Mouse (Mus musculus) v-Abl transformed pro-B cells (cell line): ENCODE results near the gene Ces2g.

Experiments
- in situ Hi-C, 2 experiments: fragments of 400-800 bp; cut with MboI; formaldehyde crosslinking; loops; one replicate each; pipeline ENCODE4 v1.15.1; 2025; ENCODE audit not compliant: unreplicated experiment in 2 of 2

Gene Ces2g

DNA sequence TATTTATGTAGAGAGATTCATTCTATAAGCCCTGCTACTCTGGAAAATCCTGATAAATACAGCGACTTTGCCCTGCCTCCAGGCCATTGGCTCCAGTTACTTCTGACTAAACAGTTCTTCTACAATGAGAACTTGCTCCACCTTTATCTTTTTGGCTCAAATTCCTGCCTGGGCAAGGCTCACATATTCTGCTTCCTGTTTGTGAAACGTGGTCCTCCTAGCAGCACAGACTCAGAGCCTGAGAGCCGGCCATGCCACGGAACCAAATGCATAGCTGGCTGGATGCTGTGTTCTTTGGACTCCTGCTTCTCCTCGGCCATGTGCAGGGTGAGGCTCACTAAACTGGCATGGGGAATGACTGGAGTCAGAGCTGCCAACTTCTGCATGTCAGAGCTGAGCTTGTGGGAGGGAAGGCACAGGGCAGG is at the start of gene Ces2g:
Gene Ces2g, plus strand, starts transcription at position 182 of the 425 bp plus-strand sequence.
- in situ Hi-C loops, result no loop called here

DNA sequence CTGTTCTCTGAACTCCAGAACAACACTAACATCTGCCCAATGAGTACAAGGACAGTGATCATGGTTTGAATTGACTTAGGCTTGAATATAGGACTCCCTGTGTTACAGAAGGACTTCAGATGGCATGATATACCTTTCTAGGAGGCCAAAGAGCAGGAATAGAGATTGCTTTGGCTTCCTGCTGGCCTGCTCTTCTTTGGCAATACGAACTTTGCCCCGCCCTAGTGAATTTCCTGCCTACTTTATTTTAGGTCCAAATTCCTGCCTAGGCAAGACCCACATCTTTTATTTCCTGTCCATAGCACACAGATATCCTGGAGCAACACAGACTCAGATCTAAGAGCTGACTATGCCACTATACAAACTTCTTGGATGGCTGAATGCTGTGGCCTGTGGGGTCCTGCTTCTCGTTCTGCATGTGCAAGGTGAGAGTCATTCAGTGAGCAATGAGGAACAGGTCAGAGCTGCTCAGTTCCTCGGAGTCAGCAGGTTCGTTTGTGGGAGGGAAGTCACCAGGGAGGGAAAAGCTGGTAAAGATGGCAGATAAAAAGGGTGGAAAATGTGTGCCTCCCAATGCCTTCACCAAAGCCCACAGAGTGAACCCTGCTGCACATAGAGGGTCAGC is 35.4 kb upstream of the Ces2g start, which contains the start of gene Ces2e:
Gene Ces2e, plus strand, starts transcription at position 289 of the 625 bp plus-strand sequence.
- in situ Hi-C loops, result loop anchor here in 1 of 2 experiments (25.0 kb wide), 1 partner anchor 114 kb away; no protein-coding TSS in a partner anchor

DNA sequence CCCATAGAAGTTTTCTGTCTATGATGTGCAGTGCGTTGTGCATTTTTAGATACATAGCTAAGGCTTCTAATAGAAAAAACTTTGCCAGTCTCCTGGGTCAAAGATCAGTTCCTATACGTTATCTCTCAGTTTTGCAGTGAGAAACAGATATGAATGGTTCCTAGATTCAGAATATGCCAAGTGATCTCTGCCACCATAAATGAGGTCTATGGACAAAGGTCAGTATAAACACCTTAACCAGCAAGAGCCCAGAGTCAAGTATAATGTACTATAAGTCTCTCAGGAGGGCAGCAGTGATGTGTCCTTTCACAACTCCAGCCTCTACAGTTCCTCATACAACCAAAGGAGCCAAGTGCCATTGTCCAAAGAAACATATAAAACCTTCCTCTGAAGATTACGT is 34.2 kb upstream of the Ces2g start:
- in situ Hi-C loops, result loop anchor here in 1 of 2 experiments (25.0 kb wide), 1 partner anchor 115 kb away; no protein-coding TSS in a partner anchor

DNA sequence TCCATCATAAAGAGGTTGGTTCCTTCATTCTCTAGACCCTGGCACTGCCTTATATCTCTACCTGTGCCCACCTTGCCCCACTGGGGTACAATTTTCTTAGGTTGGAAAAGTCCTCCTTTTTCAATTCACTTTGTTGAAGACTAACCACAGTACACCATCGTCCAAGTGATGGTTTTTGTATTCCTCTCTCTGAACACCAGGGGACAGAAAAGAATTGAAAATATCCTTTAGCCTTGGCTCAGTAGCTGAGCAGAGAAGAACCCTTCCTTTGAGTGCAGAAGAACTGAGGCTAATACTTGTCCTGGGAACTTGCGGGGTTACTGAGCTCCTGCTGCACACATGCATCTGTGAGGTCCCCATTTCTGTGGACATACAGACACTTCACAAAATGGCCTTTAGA is 16.9 kb upstream of the Ces2g start:
- in situ Hi-C loops, result loop anchor here in 1 of 2 experiments (25.0 kb wide), 1 partner anchor 132 kb away; no protein-coding TSS in a partner anchor

DNA sequence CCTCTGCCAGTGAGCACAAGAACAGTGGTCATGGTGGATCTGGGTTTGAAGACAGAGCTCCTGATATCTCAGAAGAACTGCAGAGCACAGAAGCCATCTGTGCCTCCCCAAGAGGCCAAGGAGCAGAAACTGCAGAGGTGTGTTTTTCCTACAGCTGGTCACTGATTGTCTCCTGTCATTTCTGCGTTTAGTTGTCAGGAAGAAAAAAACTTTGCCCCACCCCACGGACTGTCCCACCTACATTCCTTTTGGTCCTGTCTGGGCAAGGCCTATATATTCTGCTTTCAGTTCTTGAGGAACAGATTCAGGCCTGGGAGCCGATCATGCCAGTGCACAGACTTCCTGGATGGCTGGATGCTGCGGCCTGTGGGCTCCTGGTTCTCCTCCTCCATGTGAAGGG is 14.5 kb upstream of the Ces2g start, which contains the start of gene Ces2f:
Gene Ces2f, plus strand, starts transcription at position 301 of the 400 bp plus-strand sequence.
- in situ Hi-C loops, result loop anchor here in 1 of 2 experiments (25.0 kb wide), 1 partner anchor 135 kb away; no protein-coding TSS in a partner anchor

DNA sequence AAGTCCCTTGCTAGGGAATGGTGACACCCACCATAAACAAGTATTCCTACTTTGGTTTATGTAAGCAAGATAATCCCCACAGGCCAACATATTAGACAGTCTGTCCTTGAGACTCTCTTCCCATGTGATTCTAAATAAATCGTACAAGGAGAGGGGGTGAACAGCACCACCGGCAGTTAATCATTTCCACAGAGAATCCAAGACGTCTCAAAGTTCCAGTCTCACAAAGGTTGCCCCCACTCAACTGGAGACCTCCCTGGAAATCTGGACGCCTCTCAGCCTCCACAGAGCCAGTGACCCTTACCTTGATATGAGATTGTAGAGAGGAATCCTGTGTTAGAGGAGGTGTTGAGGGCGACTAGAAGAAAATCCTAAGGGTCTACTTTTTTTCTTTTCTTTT is 12.5 kb upstream of the Ces2g start:
- in situ Hi-C loops, result loop anchor here in 1 of 2 experiments (25.0 kb wide), 1 partner anchor 137 kb away; no protein-coding TSS in a partner anchor

DNA sequence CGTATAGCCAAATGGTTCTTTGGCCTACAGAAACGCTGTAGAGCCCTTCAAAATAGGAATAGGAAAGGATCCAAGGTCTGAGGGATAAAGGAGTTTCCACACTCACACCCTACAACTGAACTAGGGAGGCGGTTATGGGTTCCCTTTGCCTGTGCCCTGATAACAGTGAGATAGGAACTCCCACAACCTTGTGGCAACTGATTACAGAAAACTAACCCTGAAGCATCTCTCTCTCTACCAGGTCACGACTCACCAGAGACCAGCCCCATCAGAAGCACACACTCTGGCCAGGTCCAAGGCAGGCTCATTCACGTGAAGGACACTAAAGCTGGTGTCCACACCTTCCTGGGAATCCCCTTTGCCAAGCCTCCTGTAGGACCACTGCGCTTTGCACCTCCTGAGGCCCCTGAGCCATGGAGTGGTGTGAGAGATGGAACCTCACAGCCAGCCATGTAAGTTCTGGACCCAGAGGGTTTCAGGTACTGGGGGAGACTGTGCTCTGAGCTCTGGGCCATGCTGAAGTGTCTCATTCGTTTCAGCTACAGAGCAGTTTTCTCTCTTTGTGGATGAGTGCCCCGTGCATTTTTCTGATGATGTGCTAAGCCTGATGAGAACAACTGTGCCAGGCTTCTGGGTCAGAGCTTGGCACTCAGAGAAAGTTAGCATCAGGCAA is 847 bp downstream of the Ces2g start:
- in situ Hi-C loops, result no loop called here

DNA sequence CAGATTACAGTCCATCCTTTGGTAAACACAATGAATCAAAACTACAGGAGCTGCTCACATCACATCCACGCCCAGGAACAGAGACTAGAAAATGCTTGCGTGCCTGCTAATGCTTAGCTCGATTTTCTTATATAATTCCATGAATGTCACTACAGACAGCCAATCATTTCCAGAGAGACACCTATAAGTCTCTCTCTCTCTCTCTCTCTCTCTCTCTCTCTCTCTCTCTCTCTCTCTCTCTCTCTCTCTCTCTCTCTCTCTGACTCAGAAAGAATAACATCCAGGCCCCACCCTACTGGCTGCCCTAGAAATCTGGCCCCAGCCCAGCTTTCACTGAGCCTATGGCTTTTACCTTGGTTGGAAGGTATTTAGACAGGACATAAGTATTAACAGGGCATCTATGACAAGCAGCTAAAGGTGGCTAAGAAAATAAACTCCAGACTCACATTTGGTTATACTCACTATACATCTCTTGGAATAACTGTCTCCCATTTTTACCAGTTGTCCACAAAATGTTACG is 1.9 kb downstream of the Ces2g start:
- in situ Hi-C loops, result no loop called here

DNA sequence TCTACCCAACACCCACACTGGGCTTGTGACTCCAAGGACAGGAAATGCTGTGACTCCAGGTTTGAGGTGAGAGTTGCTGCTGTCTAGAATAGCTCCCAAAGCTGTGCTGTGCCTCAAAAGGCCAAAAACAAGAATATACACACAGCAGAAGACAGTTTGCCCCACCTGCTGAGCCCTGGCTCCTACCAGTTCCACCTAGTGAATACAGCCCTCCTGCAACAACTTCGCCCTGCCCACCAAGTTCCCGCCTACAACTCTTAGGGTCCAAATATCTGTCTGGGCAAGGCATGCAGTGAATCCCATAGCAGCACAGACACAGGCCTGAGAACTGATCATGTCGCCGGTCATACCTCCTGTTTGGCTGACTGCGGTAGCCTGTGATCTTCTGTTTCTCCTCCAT is 22.6 kb downstream of the Ces2g start:
- in situ Hi-C loops, result no loop called here

DNA sequence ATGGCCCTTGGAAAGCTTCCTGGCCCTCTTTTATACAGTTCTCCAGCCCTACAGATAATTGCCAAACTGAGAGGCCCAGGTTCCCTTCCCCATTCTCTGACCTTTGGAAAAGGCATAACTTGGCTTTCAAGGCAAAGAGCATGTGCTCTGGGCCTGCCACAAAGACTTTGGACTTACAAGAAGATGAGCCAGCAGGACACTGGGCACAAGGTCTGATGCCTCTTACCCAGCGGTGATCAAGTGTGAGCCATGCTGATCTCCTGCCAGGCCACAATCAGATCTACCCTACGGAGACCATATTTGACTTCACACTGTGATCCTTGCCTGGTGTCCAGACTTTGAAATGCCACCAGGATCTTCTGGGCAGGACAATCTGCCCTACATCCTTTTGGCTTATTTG is 23.4 kb downstream of the Ces2g start:
- in situ Hi-C loops, result no loop called here

DNA sequence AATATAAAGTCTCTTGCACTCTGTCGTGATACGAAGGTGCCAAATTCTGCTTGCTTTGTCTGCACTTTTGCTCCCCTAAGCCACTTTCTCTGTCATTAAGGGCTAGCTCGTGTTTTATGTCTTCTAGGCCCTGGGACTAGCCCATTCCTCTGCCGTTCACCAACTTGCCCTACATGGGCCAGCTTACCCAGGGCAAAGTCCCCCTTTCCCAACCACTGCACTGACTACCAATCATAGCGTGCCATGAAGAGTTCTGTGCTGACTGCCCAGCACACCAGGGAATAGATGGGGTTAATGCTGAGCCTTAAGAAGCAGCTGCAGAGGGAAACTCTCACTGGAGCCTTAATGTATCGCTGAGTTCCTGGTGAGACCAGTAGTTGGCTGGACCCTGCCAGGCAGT is 36.7 kb downstream of the Ces2g start:
- in situ Hi-C loops, result no loop called here

DNA sequence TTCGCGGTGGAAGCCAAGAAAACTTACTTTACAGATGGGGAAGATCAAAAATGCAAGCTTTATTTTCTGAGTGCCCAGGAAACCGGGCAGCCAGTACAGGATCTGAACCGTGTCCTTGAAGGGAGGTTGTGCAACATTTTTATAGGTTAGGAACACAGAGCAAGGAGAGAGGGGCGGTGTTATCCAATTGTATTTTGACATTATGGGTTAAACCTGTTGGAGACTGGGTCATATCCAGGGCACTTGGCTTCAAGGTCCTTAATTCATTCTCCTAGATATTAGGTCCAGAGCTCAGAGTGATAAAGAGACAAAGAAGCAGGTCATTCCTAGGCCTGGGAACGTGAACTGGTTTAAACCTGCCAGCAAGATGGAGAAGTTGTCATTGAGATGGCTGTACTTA is 37.7 kb downstream of the Ces2g start:
- in situ Hi-C loops, result no loop called here

DNA sequence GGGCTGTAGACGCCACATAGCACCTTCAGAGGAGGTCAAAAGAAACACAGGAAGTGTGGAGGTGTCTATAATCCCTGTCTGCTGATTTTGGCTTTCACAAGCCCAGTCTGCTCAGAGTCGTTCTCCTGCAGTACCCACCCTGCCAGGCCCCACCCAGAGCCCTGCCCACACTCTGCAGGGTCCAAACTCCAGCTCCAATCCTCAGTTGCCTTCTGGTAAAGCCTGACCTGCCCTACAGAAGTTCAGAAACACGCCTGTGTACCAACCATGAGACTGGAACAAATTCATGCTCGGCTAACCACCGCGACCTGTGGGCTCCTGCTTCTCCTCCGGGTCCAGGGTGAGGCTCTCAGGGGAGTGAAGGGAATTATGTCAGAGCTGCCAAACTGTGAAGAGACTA is 39.1 kb downstream of the Ces2g start, which contains the start of gene Ces2h:
Gene Ces2h, plus strand, starts transcription at position 268 of the 400 bp plus-strand sequence.
- in situ Hi-C loops, result no loop called here

DNA sequence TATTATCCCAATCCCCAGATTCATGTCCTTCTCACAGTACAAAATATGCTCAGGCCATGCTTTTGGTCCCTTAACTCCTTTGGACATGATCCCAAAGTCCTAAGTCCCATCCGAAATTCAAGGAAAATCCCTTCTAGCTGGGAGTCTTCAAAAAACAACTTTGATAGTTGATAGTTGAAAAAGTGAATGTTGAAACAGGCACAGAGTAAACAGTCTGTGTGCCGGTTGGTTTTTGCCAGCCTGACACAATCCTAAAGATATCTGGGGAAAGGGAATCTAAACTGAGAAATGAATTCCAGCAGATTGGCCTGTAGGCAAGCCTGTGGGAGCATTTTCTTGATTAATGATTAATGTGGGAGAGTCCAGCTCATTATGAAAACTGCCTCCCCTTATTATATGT is 48.5 kb downstream of the Ces2g start:
- in situ Hi-C loops, result no loop called here

DNA sequence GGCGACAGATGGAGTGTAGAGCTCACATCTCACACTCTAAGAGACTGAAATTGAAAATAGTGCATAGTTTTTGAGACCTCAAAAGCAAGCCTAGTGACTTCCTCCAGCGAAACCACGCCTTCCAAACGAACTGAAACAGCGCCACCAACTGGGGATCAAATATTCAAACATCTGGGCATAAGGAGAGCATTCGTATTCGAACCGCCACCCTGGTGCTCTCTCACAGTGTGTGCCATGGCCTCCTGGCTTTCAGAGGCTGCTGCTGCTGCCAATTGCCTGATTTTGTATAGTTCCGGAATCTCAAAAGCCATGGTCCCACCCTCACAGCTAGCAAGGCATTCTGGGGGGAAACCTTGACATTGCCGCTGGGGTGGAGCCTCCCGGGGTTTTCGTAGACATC is 49.6 kb downstream of the Ces2g start:
- in situ Hi-C loops, result no loop called here

DNA sequence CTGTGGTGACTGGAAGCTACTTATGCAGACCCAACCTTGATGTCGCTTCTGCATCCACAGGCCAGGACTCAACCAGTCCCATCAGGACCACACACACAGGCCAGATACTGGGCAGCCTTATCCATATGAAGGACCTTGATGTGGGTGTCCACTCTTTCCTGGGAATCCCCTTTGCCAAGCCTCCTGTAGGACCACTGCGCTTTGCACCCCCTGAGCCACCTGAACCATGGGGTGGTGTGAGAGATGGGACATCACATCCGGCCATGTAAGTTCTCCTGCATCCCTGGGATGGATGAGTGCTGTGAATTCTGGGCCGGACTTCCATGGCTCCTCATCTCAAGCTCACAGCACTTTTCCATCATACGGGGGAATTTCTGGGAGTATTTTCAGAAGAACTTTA is 52.9 kb downstream of the Ces2g start:
- in situ Hi-C loops, result no loop called here
